Mouse (Mus musculus): Measurements from ENCODE around the gene Hoxd1. TPM values are rescaled to one million over a fixed set of nuclear protein-coding genes. Genes with fewer than 3 reads are reported as not detected.
A peak's percentile ranks its signal among the peaks of the same experiment; 100 is the strongest.

Hoxd1 gene
- total RNA-seq, 2 experiments from 2014 or later: not detected

- no peak for DNase-seq
- intact Hi-C loops (cut with DNase I): no loop called here
Observed at GRCm38 (mm10) chr2:74747661-74748141, 15.1 kb upstream of the Hoxd1 start.

GRCm38 (mm10) chr2:74748436-74748995 lies 14.3 kb upstream of the Hoxd1 start:
- intact Hi-C loops (cut with DNase I): no loop called here
- no peak for DNase-seq

DNA sequence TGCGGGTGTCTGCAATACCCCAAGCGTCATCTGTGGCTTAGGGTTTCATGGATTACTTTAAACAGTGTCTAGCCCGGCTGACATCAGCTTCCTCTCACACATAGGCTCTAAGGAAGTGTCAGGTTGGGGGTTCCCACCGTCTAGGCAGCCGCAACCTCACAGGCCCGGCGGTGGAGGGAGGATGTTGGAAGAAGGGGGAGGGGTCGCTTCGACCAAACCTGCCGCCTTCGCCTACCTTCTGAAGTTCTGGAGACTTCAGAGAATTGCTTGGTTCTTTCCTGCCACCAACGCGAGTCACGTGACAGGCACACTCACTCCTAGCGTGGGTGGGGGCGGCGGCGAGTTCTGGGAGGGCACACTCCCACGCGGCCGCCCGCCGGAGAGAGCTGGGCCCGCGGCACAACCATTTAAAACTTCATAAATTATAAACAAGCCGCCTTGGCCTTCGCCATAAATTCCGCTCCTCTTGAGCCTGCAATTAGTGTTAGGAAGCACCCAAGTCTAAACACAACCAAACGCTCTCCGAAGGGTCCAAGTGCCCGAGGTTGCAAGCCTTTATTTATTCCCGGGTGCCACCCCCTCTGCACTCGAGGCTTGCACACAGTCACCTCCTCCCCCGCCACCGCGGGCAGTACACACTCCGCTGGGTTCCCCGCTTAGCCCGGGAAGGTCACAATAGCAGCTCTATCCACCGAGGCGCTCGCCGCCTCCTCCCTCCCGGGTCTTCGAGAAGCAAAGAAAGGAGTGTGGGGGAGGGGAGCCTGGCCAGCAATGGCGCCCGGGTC lies 13.3 kb upstream of the Hoxd1 start:
- intact Hi-C loops (cut with DNase I): no loop called here

GRCm38 (mm10) chr2:74750731-74751250 lies 12.0 kb upstream of the Hoxd1 start:
- intact Hi-C loops (cut with DNase I): loop anchor here (1.0 kb wide), 1 partner anchor 31 kb away; no protein-coding TSS in a partner anchor
- DNase-seq: no peak

More for the DNA sequence above, 13.3 kb upstream of the Hoxd1 start:
- no peak for DNase-seq

GRCm38 (mm10) chr2:74751861-74752260 lies 10.9 kb upstream of the Hoxd1 start:
- intact Hi-C loops (cut with DNase I): loop anchor here (1.0 kb wide), 1 partner anchor 29 kb away; no protein-coding TSS in a partner anchor
- DNase-seq: no peak

- intact Hi-C loops (cut with DNase I): no loop called here
- no peak for DNase-seq
Observed at GRCm38 (mm10) chr2:74752431-74753174, 10.2 kb upstream of the Hoxd1 start.

DNA sequence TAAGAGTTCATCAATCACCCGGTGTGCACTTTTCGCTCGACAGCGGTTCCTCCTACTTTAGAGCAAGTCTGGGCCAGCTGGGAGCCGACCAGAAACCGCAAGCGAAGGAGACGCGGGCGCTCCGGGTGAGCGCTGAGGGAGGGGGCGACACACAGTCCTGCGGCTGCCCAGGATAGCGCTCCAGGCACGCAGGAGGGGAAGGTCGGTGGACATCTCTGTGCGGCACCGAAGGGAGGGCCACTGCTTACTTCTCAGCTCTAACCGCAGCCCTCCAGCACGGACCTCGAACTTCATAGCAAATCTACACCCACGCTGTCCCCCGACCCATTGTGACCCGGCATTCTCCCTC lies 9.6 kb upstream of the Hoxd1 start:
- no peak for DNase-seq
- intact Hi-C loops (cut with DNase I): no loop called here

GRCm38 (mm10) chr2:74753711-74754110 lies 9.1 kb upstream of the Hoxd1 start:
- intact Hi-C loops (cut with DNase I): no loop called here
- no peak for DNase-seq

- no peak for DNase-seq
- intact Hi-C loops (cut with DNase I): no loop called here
Observed at GRCm38 (mm10) chr2:74760146-74760545, 2.6 kb upstream of the Hoxd1 start.

GRCm38 (mm10) chr2:74761941-74762340 lies 839 bp upstream of the Hoxd1 start:
- no peak for DNase-seq
- intact Hi-C loops (cut with DNase I): no loop called here

GRCm38 (mm10) chr2:74763245-74763735 lies 510 bp downstream of the Hoxd1 start:
- DNase-seq: no peak
- intact Hi-C loops (cut with DNase I): no loop called here

DNA sequence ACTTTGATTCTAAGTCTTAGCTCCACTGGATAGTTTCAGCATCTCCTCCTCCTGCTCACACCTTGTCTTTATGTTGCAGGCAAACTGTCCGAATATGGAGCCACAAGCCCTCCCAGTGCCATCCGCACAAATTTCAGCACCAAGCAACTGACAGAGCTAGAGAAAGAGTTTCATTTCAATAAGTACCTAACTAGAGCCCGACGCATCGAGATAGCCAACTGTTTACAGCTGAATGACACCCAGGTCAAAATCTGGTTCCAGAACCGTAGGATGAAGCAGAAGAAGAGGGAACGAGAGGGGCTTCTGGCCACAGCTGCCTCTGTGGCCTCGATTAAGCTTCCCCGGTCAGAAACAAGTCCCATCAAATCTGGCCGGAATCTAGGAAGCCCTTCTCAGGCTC lies 1.2 kb downstream of the Hoxd1 start:
- DNase-seq: no peak
- intact Hi-C loops (cut with DNase I): no loop called here

GRCm38 (mm10) chr2:74774359-74774758 lies 11.6 kb downstream of the Hoxd1 start:
- no peak for DNase-seq
- intact Hi-C loops (cut with DNase I): no loop called here

- no peak for DNase-seq
- intact Hi-C loops (cut with DNase I): no loop called here
Observed at GRCm38 (mm10) chr2:74777536-74778275, 14.9 kb downstream of the Hoxd1 start.

DNA sequence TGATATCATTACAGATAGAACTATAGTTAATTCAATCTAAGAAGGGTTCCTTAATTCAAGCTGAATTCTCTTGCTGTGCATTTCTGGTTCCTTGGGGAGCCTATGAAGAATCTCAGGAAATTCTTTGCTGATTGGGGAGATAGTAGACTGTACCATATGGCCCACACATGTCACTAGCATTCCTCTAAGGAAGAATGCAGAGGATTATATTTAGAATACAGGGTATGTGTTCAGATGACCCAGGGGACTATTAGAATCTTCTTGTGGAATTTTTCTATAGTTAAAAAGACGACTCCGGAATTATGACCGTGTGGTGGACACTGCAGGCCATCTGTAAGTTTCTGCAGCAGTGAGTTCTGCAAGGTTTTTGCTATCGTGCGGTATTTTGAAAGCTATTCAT lies 18.6 kb downstream of the Hoxd1 start:
- DNase-seq: no peak
- intact Hi-C loops (cut with DNase I): loop anchor here (1.0 kb wide), 1 partner anchor 30 kb away; no protein-coding TSS in a partner anchor

GRCm38 (mm10) chr2:74795531-74795930 lies 32.8 kb downstream of the Hoxd1 start:
- intact Hi-C loops (cut with DNase I): no loop called here
- peak in 1 of 2 experiments; percentile 5 for DNase-seq

- no peak for DNase-seq
- intact Hi-C loops (cut with DNase I): no loop called here
Observed at GRCm38 (mm10) chr2:74808431-74808830, 45.7 kb downstream of the Hoxd1 start.
